Mouse (Mus musculus) B cell, adult 2 months (primary cell): Measurements from ENCODE around the gene Arl5b.

Experiments
- DNase-seq, 2 experiments: peaks; one replicate each; pipeline ENCODE4 v3.0.0; 2022

Arl5b gene

GRCm38 (mm10) chr2:15049117-15049873, at the start of gene Arl5b:
TSS of gene Arl5b (plus strand) at chr2:15049395.
- peak; percentile 89 to 90 for DNase-seq

GRCm38 (mm10) chr2:15007531-15007930, 41.7 kb upstream of the Arl5b start:
- no peak for DNase-seq

GRCm38 (mm10) chr2:15008072-15008471, 41.1 kb upstream of the Arl5b start:
- no peak for DNase-seq

- DNase-seq: no peak
Observed at GRCm38 (mm10) chr2:15026817-15027216, 22.4 kb upstream of the Arl5b start.

- no peak for DNase-seq
Observed at GRCm38 (mm10) chr2:15027816-15028215, 21.4 kb upstream of the Arl5b start.

- no peak for DNase-seq
Observed at GRCm38 (mm10) chr2:15038705-15039104, 10.5 kb upstream of the Arl5b start.

GRCm38 (mm10) chr2:15040326-15040725, 8.9 kb upstream of the Arl5b start:
- peak; percentile 37 to 50 for DNase-seq

GRCm38 (mm10) chr2:15054496-15054895, 5.3 kb downstream of the Arl5b start:
- no peak for DNase-seq

- DNase-seq: peak; percentile 97
Observed at GRCm38 (mm10) chr2:15054945-15055637, 5.9 kb downstream of the Arl5b start, which contains the start of gene Nsun6. TSS of gene Nsun6 (minus strand) at chr2:15055069.

GRCm38 (mm10) chr2:15055741-15056151, 6.6 kb downstream of the Arl5b start:
- peak in 1 of 2 experiments; percentile 45 for DNase-seq

GRCm38 (mm10) chr2:15058227-15058626, 9.0 kb downstream of the Arl5b start:
- no peak for DNase-seq

- DNase-seq: no peak
Observed at GRCm38 (mm10) chr2:15060856-15061255, 11.7 kb downstream of the Arl5b start.

- DNase-seq: no peak
Observed at GRCm38 (mm10) chr2:15063815-15064214, 14.6 kb downstream of the Arl5b start.

- DNase-seq: no peak
Observed at GRCm38 (mm10) chr2:15064380-15065269, 15.4 kb downstream of the Arl5b start.

GRCm38 (mm10) chr2:15065447-15065846, 16.3 kb downstream of the Arl5b start:
- DNase-seq: no peak

GRCm38 (mm10) chr2:15067091-15067490, 17.9 kb downstream of the Arl5b start:
- no peak for DNase-seq

- DNase-seq: no peak
Observed at GRCm38 (mm10) chr2:15083702-15084101, 34.5 kb downstream of the Arl5b start.

- DNase-seq: no peak
Observed at GRCm38 (mm10) chr2:15087308-15087707, 38.1 kb downstream of the Arl5b start.

- no peak for DNase-seq
Observed at GRCm38 (mm10) chr2:15096514-15097090, 47.4 kb downstream of the Arl5b start.

- DNase-seq: no peak
Observed at GRCm38 (mm10) chr2:15104386-15104785, 55.2 kb downstream of the Arl5b start.

- DNase-seq: no peak
Observed at GRCm38 (mm10) chr2:15111290-15111689, 62.1 kb downstream of the Arl5b start.

GRCm38 (mm10) chr2:15111808-15112440, 62.7 kb downstream of the Arl5b start:
- DNase-seq: no peak
